ENCODE assay signal across 1 mouse cellular context in the genomic region with DNA sequence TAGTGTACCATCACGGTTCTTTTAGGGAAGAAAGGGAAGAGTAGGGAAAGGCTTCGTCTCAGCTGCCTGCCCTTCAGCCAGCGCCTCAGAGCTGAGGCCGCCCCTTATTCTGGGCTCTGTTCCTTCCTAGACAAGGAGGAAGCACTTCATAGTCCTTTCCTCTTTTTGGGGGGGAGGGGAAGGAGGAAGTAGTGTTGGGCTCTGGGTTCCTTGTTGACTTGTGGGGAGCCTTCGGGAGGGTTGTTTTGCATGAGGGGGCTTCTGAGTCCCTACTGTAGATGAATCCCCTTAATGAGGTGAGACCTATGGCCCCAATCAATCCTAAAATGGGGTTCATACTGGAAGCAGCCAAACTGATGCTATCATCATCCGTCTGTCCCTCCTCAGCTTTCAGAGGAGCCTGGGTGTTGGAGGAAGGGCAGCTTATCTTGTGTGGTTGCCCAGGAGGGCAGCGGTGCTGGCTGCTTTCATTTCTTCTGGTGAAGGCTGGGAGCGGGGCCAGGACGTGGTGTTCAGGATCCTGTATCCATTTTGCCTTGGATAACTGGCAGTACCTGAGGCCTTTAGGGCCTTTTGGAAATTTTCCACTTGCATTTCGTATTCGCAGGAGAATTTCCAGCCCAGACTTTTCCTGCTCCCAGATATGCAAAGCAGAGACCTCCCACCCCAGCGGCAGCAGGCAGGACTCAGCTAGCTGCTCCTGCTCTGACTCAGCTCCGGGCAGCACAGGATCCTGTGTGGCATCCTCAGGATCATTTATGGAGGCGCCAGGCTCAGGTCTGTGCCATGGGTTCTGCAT.
TF ChIP-seq lines count a peak whose summit lies in the region.

No protein-coding gene starts in this region.

TF ChIP-seq in MEL, 35 proteins besides CTCF, POLR2A, EP300 and RAD21 (continued from another document):
- TF ChIP-seq ZMIZ1 (IDR thresholded peaks at IDR 0.05; ENCODE audit: low read depth, low read length), result 0 out of 2 replicates have a peak, but pooled peaks have one; percentile 37
- peak; percentile 77 for TF ChIP-seq GATA1 (IDR thresholded peaks at IDR 0.05; ENCODE audit: low read depth, low read length)
- no peak; the same call in 1 of the 2 replicates for TF ChIP-seq MAX (IDR thresholded peaks at IDR 0.05; ENCODE audit: low read length)
- 0 out of 2 replicates have a peak, but pooled peaks have one; percentile 48 for TF ChIP-seq JUND (IDR thresholded peaks at IDR 0.05; ENCODE audit: low read depth, low read length)
- no peak for TF ChIP-seq NRF1 (IDR thresholded peaks at IDR 0.05; ENCODE audit: insufficient read depth, low read depth, low read length, poor library complexity, severe bottlenecking)
- TF ChIP-seq BHLHE40 (IDR thresholded peaks at IDR 0.05; ENCODE audit: borderline replicate concordance, low read depth, low read length), result peak; percentile 48; the same call in 1 of the 2 replicates
- TF ChIP-seq ZC3H11A (IDR thresholded peaks at IDR 0.05; ENCODE audit: low read depth, low read length), result no peak
TF ChIP-seq in MEL: peak in this region for 15.
